Mouse (Mus musculus) CD4-positive, CD25-positive, alpha-beta regulatory T cell, adult 2 months (primary cell): ENCODE results near the gene Mccc1.
A peak's percentile ranks its signal among the peaks of the same experiment; 100 is the strongest.

Source experiments
- DNase-seq: peaks from one replicate; pipeline ENCODE4 v3.0.0-alpha.2; 2012; ENCODE audit warnings: low read depth, low spot score

Gene Mccc1

DNA sequence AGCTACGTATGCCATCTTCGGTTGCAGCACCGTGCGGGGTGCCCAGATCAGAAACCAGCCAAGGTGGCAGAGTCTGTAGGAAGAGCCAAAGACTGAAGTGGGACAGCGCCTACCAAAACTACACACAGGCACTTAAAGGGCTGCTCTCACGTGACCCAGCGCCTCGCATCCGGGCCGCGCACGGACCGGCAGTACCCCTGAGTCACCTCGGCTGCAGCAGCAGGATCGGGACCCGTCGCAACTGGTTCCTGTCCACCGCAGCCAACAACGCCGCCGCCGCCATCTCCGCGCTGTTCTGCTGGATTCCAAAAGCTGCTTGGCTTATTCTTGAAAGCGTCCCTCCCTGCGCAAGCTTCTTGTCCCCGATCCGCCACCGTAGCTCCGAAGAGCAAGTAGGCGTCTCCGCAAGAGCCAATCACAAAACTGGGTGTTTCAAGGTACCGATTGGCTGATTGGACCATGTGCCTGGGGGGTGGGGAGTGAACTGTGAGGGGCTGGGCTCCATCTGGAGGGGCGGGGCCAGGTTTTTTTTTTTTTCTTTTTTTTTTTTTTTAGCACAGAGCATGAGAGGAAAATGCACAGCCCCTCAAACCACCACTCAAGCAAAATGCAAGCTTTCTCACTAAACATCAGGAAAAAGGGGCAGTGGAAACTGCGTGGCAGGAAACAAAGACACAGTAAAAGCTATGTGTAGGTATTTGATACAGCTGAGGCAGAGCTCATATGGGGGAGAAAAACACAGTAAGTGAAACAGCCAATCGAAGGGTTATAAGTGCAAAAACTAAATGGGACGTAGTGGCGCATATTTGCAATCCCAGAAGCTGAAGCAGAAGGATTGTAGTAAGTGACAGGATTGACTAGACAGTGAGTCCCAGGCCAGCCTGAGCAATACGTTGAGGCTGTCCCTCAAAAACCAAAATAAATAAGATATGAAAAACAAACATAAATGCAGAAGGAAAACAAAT lies at the start of gene Mccc1:
TSS of gene Mccc1 (minus strand) at position 404 of the 965 bp plus-strand sequence.
- DNase-seq: peak; percentile 96

DNA sequence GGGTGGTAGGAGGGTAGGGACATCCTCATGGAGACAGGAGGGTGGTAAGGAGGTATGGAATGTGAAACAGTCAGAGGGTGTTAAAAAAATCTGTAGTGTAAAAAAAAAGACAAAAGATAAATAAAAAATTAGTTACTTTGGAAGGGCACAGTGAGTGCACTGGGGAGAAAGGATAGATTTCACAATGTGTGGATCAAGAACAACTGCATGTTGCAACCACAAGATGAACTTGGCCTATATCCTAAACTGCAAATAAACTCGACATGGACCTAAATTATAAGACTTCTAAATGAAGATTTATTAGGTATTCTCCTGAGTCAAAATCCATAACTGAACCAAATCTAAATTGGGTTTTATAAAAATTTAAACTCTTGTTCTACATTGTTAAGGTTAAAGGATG lies 48.6 kb upstream of the Mccc1 start:
- no peak for DNase-seq

DNA sequence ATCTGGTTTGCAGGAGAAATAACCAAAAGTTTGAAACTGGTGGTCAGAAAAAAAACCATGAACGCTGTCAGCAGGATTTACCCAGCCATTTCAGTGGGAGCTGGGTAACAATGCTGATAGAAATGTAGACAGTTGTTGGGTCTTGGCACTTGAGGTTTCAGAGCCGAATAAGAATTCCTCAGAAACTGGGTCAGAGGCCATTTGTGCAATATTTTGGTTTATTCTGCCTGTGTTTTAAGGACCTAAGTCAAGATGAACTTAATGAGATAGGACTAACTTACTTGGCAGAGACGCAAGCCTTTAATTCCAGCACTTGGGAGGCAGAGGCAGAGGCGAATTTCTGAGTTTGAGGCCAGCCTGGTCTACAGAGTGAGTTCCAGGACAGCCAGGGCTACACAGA lies 44.6 kb upstream of the Mccc1 start:
- DNase-seq: no peak

DNA sequence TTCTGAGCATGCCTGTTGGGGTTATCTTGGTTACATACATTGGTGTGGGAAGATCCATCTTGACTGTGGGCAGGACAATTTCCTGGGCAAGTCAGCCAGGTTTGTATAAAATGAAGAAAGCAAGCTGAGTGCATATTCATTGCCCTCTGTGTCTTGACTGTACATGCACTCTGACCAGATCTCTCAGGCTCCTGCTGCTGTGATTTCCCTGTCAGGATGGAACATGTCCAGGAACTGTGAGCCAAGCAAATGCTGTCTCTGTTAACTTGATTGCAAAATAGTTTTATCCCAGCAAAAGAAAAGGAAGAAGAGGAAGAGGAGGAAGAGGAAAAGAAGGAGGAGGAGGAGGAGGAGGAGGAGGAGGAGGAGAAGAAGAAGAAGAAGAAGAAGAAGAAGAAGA lies 44.0 kb upstream of the Mccc1 start:
- DNase-seq: no peak

DNA sequence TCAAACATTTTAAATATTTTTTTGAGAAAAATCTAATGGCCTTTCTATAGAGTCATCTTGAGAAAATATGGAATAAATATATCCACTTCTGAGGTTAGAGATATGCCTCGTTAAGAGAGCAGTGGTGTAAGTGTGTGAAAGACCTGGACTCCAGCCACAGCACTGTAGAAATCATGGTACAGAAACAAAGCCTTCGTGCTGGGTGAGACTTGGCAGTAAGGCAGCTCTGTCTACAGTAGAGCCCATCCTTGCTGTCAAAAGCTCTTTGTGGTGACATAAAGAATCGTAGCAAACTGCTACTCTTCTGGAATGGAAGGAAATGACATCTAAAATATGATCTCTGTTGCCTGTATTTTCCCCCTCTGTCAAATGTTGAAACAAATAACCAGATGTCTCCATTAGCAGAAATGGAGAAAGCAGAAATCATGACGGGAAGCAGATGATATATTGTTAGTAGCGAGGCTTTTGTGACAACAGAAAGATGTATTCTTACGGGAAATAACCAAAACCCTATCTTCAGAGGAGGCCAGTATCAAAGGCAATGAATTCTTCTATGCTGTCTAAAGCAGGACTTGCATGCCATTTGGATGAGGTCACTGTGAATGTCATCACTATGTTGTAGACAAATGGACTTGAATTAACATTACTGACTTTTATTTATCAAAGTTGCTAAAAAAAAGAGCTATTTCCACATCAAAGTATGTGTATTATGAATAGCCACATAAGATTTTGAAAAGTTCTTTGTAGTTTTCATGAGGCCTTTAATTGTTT lies 31.4 kb upstream of the Mccc1 start:
- DNase-seq: no peak

DNA sequence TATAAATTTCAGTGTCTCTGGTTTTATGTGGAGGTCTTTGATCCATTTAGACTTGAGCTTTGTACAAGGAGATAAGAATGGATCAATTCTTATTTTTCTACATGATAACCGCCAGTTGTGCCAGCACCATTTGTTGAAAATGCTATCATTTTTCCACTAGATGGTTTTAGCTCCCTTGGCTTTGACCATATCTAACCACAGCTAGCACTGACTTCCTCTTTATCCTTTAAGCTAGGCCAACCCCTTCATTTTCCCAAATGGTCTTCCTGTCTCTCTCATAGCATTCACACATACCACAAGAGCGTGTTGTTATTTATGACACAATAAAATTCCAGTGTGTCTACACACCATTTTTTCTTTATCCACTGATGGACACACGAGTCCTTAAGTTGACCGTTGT lies 29.5 kb upstream of the Mccc1 start:
- no peak for DNase-seq

DNA sequence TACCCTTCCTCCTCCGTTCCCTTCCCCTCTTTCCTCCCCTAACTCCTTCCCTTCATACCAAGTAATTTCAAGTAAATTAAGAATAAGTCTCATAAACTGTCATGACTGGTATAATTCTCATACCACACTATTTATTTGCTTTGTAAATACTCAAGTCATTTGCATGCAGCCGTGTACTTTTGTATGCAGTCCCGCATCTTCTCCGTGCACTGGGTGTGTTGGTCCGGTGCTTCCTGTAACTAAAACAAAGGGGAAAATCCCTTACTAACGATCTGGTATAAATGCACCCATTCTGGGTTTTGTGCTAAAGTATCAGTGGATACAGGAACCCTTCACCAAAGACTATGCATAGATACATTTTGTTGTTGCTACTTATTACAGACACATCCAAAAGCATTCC lies 25.3 kb upstream of the Mccc1 start:
- no peak for DNase-seq

DNA sequence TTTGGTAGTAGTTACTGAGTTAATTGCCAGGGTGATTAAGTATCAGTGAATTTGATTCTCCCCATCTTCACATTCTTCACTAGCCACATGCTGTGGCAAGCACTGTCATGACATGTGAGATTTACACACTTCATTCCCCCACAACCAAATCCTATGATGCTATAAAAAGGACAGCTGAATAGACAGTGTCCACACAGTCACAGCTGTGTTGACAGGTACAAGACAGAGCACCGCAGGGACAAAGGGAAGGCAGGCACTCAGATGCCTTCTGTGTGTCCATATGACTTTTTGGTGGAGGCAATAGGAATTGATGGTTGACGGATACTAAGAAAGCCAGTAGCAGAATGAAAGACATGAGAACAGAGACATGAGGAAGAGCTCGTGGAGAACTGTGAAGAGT lies 10.8 kb upstream of the Mccc1 start:
- DNase-seq: no peak

DNA sequence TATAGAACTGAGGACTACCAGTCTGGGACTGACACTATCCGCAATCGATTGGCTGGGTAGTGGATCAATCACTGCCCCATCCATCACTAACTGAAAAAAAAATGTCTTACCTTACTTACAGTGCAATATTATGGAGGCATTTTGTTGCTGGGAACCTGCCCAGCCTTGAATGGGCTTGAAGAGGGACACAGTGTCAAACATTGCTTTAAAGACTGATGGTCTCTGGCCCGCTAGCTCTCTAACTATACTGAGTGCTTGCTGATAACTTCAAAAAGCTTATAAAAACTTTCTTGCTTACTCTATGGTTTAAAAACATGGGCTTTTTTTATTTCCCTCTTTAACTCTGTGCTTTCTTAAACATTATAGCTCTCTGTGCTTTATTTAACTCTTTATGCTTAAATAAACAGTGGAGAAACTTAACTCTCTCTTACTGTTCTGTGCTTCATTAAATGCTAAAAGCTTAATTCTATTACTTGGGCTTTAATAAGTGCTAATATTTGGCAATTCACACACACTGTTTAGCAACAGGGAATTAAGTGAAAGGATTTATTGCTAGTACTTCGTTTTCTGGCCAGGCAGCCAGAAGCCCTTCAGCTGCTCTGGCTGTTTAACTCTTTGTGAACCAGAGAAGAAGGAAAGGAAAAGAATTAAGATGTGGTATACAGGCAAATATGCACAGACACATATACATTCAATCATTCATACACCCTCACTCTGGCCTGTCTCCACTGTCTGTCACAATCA lies 8.1 kb upstream of the Mccc1 start:
- DNase-seq: no peak

DNA sequence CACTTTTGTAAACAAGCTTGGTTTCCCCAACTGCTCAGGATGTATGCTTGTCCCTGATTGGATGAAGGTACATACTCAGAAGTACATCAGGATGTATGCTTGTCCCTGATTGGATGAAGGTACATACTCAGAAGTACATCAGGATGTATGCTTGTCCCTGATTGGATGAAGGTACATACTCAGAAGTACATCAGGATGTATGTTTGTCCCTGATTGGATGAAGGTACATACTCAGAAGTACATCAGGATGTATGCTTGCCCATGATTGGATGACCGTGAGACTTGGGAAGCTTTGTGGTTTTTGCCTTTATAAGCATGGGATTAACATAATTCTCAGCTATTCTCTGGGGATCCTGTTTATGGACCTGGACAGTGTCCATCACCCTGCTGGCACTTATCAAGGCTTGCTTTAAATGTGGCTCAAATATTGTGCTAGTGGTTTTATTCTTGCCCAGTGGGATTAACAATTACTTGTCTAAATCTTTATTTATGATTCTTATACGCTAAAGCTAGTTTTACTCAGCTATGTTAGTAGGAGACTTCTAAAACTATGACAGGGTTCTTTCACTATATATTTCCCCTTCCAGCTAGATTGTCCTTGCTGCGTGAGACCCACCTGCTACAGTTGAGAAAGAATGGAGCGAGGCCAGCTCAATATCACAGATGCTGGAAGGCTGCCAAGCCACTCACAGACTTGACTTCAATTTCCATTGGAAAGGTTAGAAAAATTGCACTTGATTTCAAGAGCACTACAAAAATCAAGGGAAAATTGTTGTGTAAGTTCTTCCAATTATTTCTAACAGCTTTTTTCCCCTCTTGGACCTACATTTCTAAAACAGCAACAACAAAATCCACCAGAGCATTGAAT lies 3.8 kb upstream of the Mccc1 start:
- no peak for DNase-seq

DNA sequence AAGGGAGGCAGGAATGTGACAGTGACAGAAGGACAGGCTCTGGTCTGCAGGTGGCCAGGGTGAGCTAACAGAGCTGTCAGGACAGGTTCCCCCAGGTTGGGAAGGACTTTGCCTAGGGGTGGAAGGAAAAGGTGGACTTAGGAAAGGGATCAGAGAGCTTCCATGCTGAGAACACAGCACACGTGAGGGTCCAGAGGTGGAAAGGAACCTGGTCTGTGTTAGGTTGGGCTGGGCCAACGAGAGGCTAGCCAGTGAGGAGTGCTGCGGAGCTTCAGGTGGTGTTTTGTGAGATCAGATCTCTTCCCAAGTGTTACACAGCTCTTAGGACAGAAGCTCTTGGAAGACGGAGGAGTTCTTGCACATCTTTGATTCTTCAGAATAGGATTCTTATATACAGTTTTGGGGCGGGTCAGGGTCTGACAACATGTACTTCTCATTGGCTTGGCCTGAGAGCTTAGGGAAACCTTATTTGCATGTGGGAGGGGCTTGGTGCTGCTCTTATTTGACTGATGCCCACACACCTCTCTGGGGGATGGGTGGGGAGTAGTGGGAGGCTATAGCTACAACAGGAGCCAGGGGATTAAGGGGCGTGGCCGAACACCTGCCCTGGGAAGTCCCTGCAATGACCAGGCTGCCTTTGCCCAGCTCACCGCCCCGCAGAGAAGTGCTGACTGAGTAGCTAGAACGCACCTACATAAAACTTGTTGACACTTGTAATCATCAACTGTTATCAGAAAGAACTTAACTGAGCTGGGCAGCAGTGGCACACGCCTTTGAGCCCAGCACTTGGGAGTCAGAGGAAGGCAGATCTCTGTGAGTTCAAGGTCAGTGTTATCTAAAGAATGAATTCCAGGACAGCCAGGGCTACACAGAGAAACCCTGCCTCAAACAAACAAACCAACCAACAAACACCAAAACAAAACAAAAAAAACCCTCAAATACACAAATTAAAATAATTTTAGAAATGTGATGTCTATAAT lies 5.6 kb downstream of the Mccc1 start:
- no peak for DNase-seq

DNA sequence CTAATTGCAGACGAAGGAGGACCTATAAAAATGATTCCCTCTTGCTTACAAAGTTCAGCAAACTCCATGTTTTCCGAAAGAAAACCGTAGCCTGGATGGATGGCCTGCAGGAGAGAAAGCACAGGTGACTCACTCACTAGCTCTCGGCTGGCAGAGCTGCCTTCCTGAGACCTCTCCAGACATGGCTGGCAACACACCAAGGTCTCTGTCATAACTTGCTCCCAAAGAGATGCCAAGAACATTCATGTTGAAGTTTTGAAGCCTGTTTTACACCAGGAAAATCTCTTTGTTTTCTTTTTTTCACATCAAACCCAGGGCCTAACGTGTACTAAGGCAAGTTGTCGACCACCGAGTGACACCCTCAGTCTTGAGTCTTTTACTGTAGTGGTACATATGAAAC lies 9.8 kb downstream of the Mccc1 start:
- no peak for DNase-seq

DNA sequence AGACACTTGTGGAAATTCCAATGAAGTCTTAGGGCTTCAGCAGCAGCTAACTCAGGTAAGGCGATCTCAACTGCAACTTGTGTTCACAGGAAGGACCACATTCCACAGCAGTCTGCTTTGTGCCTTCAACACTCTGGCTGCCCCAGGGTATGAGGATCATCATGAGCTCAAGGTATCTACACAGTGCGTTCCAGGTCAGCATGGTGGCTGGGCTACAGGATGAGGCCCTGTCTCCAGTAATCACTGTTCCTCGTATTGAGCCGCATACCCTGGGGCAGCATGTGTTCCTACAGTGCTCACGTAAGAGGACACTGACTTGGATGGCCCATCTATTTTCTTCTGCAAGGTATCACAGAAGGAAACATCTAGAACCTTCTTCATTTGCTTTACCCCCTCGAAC lies 12.4 kb downstream of the Mccc1 start:
- no peak for DNase-seq

DNA sequence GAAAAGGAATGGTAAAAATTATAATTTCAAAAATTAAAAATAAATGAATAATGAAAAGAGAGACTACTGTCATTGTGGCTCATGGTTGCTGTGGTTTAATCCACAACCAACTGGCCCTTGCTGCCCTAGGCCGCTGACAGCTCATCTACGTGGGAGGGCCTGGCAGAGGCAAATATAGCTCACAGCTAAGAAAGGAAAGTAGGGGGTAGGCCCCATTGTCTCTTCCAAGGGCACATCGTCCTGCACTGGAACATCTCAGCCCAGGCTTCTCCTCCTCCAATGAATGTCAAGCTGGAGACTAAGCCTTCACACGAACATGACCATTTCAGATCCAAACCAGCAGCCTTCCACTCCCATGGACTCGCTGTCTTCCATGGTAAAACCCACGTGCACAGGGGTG lies 14.2 kb downstream of the Mccc1 start:
- no peak for DNase-seq

DNA sequence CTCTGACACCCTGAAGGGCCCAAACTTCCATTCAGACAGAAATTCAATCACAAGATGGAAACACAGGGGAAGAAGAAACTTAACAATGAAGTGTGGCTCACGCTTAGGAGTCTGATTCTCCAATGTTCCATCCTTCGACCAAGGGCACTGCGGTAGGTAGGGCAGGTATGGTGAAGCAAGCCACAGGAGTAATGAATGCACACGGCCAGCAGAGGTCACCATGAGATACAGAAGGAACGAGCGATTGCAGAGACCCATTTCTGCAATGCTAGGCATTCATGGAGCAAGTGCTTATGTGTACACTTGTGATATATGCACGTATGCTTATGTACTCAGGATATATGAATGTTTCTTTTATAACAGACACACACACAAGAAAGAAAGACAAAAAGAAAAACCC lies 26.9 kb downstream of the Mccc1 start:
- peak; percentile 78 for DNase-seq

DNA sequence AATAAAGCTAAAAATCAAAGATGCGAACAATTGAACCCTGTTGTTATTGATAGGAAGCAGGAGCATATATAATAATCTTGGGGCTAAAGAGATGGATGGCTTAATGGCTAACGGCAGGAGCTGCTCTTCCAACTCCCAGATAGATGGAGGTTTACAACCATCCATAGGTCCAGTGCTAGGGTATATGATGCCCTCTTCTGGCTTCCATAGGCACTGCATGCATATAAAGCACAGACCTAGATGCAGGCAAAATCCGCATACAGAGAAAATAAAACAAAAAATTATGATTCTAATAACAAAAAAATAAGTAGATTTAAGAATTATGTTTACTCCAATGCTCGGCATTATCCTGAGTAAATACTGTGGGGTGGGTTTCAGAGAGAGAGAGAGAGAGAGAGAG lies 27.5 kb downstream of the Mccc1 start:
- DNase-seq: peak; percentile 56

DNA sequence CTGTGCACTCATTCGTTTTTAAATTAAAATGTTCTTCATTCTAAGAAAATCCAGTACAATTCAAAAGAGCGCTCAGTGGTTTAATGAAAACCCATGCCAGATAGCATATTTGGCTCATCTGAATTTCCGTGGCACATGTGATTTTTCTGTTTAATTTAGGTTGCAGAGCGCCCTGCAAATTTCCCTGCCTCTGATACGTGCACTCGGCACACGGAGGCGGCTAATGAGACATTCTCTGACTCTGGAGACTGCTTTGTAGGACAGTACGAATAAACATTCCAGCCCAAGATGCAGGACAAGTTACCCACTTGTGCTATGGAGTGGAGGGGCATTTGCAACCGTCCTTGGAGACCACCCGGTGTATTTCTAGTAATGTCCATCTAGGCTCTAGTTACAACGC lies 29.3 kb downstream of the Mccc1 start:
- no peak for DNase-seq

DNA sequence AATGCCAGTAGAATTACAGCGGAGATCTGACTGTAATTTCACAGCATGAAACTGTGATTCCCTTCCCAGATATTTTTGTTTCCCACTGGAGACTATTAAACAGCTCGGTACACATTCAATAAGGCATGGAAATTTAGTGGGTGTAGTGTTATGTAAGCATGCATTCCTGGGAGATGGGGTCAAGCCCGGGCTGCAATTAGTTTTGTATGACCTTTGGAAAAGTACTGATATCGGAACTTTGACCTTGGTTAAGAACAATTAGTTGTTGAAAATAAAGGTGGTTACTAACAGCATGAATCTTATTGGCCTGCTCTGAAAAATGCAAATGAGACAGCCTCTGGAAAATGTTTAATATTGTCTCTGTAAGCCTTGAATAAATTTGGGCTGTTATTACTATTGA lies 30.0 kb downstream of the Mccc1 start:
- no peak for DNase-seq

DNA sequence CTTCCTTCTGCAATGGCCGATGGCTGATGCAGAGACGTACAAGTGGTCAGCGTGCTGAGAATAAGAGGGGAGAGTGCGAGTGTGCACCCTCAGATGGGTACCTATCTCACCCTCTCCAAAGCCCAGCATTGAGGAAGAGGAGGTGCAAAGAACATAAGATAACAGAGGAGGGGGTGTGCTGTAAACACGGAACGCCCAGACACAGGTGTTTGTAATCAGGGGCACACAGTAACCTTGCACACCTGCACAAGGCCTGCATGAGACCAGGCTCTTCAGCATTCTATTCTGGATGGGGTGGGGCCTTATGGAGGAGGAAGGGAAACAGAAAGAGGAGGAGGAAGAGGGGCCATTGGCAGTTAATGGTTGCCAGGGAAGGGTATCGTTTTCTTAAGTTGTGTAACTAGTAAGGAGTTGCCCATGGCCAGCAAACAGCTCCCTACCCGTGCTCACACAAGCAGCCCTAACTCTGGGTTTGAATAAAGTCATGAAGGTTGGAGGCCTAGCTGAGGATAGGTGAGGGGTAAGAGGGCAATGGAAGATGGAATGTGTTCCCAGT lies 33.0 kb downstream of the Mccc1 start:
- DNase-seq: no peak

DNA sequence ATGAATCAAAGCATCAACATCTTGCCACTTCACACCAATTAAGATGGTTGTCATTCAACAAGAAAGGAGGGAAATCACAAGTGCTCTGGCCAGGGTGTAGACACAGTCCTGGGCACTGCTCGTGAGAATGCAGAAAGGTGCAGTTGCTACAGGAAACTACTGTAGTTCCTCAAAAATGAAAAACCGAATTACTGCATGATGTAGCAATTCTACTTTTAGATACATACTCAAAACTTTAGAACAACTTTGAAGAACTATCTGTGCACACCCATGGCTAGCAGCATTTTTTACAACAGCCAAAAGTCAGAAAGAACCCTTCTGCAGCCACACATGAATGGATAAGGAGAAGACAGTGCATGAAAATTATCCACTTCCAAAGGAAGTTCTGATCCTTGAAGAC lies 34.0 kb downstream of the Mccc1 start:
- no peak for DNase-seq
